Mouse (Mus musculus) ES-Bruce4 (cell line): ENCODE measurements around the gene Cib1.

Experiments
- CTCF ChIP-seq: IDR thresholded peaks from one replicate; pipeline ENCODE4 v1.8.1; 2011; ENCODE audit warnings: low read depth, low read length
- EP300 ChIP-seq: IDR thresholded peaks from 2 replicates; pipeline ENCODE4 v1.6.1; 2011; ENCODE audit warnings: low read depth, low read length; ENCODE audit not compliant: insufficient read depth
- POLR2A ChIP-seq: IDR thresholded peaks from one replicate; pipeline ENCODE4 v1.8.1; 2011; ENCODE audit warnings: low read length; ENCODE audit not compliant: insufficient read depth

- TF ChIP-seq CTCF (no peak), POLR2A (no peak), EP300 (no peak)
Measured at GRCm38 (mm10) chr7:80181078-80181477, 51.5 kb downstream of the Cib1 start.
